Mouse (Mus musculus) heart, embryonic 14.5 days (tissue): ENCODE results near the gene Shc2. TPM values are rescaled to one million over a fixed set of nuclear protein-coding genes. Genes with fewer than 3 reads are reported as not detected.
A peak's percentile ranks its signal among the peaks of the same experiment; 100 is the strongest.

Source experiments
- ATAC-seq: fragments of 200-750 bp; cut with Nextera tagmentation; 2 replicates; pipeline ENCODE4 v1.8.0; 2017; ENCODE audit warnings: low read depth, moderate TSS enrichment; ENCODE audit not compliant: insufficient number of reproducible peaks, insufficient read depth, low FRiP score
- H3K27ac ChIP-seq, 2 experiments: fragments of 200-500 bp in 1 of 2; fragments of 300-500 bp in 1 of 2; sonication (generic) in 1 of 2; replicated peaks in 1 of 2; 2 replicates each; pipeline ENCODE4 v1.5.1; 2012 to 2014; ENCODE audit warnings: low read depth in 2 of 2, low read length in 2 of 2, control low read depth in 1 of 2, mild to moderate bottlenecking in 1 of 2, mixed read lengths in 1 of 2; ENCODE audit not compliant: control insufficient read depth in 1 of 2, insufficient read depth in 1 of 2
- H3K27me3 ChIP-seq: fragments of 300-500 bp; sonication (generic); 2 replicates; pipeline ENCODE4 v1.6.1; 2014; ENCODE audit warnings: mild to moderate bottlenecking, low read length, control low read depth; ENCODE audit not compliant: control insufficient read depth, insufficient read depth
- H3K36me3 ChIP-seq: fragments of 300-500 bp; sonication (generic); 2 replicates; pipeline ENCODE4 v1.6.1; 2014; ENCODE audit warnings: mild to moderate bottlenecking, control low read depth, low read length, mixed read lengths; ENCODE audit not compliant: control insufficient read depth, insufficient read depth
- H3K4me1 ChIP-seq, 2 experiments: fragments of 200-500 bp in 1 of 2; fragments of 300-500 bp in 1 of 2; sonication (generic) in 1 of 2; 2 replicates each; pipeline ENCODE4 v1.6.1; 2012 to 2014; ENCODE audit warnings: low read length in 2 of 2, control low read depth in 1 of 2, mixed read lengths in 1 of 2; ENCODE audit not compliant: control insufficient read depth in 2 of 2, insufficient read depth in 2 of 2
- H3K4me2 ChIP-seq: fragments of 300-500 bp; sonication (generic); 2 replicates; pipeline ENCODE4 v1.6.1; 2014; ENCODE audit warnings: mild to moderate bottlenecking, low read length
- H3K4me3 ChIP-seq, 2 experiments: fragments of 200-500 bp in 1 of 2; fragments of 300-500 bp in 1 of 2; sonication (generic) in 1 of 2; 2 replicates each; pipeline ENCODE4 v1.5.1; 2012 to 2014; ENCODE audit warnings: low read length in 2 of 2, mild to moderate bottlenecking in 2 of 2, control low read depth in 1 of 2, low read depth in 1 of 2, moderate library complexity in 1 of 2; ENCODE audit not compliant: control insufficient read depth in 1 of 2, insufficient read depth in 1 of 2
- H3K9ac ChIP-seq: fragments of 300-500 bp; sonication (generic); 2 replicates; pipeline ENCODE4 v1.6.1; 2014; ENCODE audit warnings: mild to moderate bottlenecking, low read length
- H3K9me3 ChIP-seq: fragments of 300-500 bp; sonication (generic); 2 replicates; pipeline ENCODE4 v1.6.1; 2016; ENCODE audit warnings: low read length, control low read depth; ENCODE audit not compliant: control insufficient read depth
- WGBS: fragments of 180-500 bp; shearing (Covaris S2); extraction: QIAGEN DNeasy Blood & Tissue Kit; methylation state at CpG from one replicate; pipeline ENCODE4 v1.1.7; 2014; 5-methylcytosine and 5-hydroxymethylcytosine counted together
- polyA plus RNA-seq: library from polyadenylated mRNA; unstranded; fragments of >200 nt; fragmentation: Nextera tagmentation; extraction: Ambion mirVana; gene quantifications from 2 replicates; pipeline ENCODE4 v1.2.1, GENCODE M21; 2014

The Shc2 gene
- polyA plus RNA-seq, 1 experiment from 2014 or later: 1.6 TPM

- Histone ChIP-seq H3K4me1 (peaks cover 0 to 3% of the 10 kb centered on the region in 2 experiments; a peak in 1 of 4 replicates), H3K27me3 (no peaks in the 10 kb centered on the region), H3K36me3 (no peaks in the 10 kb centered on the region), H3K27ac (no peak within 1 kb of the TSS), H3K9me3 (no peaks in the 10 kb centered on the region), H3K4me3 (no peak within 1 kb of the TSS), H3K9ac (no peak within 1 kb of the TSS), H3K4me2 (no peak within 1 kb of the TSS)
- ATAC-seq: no peak
- 12% methylated on average over 13 of the region's 13 CpGs for WGBS
Measured at GRCm38 (mm10) chr10:79664131-79664665, 26.5 kb upstream of the Shc2 start, which contains the start of gene Madcam1. TSS of gene Madcam1 (plus strand) at chr10:79664559.

- Histone ChIP-seq H3K27me3 (no peaks in the 10 kb centered on the region), H3K36me3 (no peaks in the 10 kb centered on the region), H3K4me2 (no peak overlapping the region), H3K9ac (no peak overlapping the region), H3K4me1 (peaks cover 0 to 3% of the 10 kb centered on the region in 2 experiments; a peak in 1 of 4 replicates), H3K27ac (no peak overlapping the region), H3K4me3 (no peak overlapping the region), H3K9me3 (no peaks in the 10 kb centered on the region)
- WGBS: 35% methylated on average over 3 of the region's 3 CpGs
- no peak; the same call in 1 of the 2 replicates for ATAC-seq
Measured at GRCm38 (mm10) chr10:79661861-79662260, 24.1 kb upstream of the Shc2 start.

- ATAC-seq: no peak
- Histone ChIP-seq H3K4me2 (no peak overlapping the region), H3K27me3 (peaks cover under 1% of the 10 kb centered on the region; the same call in 1 of the 2 replicates), H3K4me3 (no peak overlapping the region), H3K9ac (no peak overlapping the region), H3K4me1 (peaks cover 0 to 3% of the 10 kb centered on the region in 2 experiments; a peak in 1 of 4 replicates), H3K9me3 (no peaks in the 10 kb centered on the region), H3K27ac (no peak overlapping the region), H3K36me3 (no peaks in the 10 kb centered on the region)
- WGBS: 78% methylated on average over 2 of the region's 2 CpGs
Measured at GRCm38 (mm10) chr10:79660298-79660697, 22.6 kb upstream of the Shc2 start.

GRCm38 (mm10) chr10:79658829-79659228 is 21.1 kb upstream of the Shc2 start:
- 22% methylated on average over 4 of the region's 4 CpGs for WGBS
- Histone ChIP-seq H3K4me1 (peaks cover 0 to 3% of the 10 kb centered on the region in 2 experiments; a peak in 1 of 4 replicates), H3K4me2 (no peak overlapping the region), H3K9ac (no peak overlapping the region), H3K27me3 (peaks cover 15% of the 10 kb centered on the region), H3K36me3 (no peaks in the 10 kb centered on the region), H3K4me3 (no peak overlapping the region), H3K9me3 (no peaks in the 10 kb centered on the region), H3K27ac (no peak overlapping the region)
- ATAC-seq: no peak

GRCm38 (mm10) chr10:79654946-79655395 is 17.3 kb upstream of the Shc2 start:
- Histone ChIP-seq H3K4me2 (no peak overlapping the region), H3K9ac (no peak overlapping the region), H3K4me1 (no peaks in the 10 kb centered on the region), H3K27ac (no peak overlapping the region), H3K9me3 (no peaks in the 10 kb centered on the region), H3K27me3 (peaks cover 18% of the 10 kb centered on the region), H3K4me3 (no peak overlapping the region), H3K36me3 (no peaks in the 10 kb centered on the region)
- ATAC-seq: no peak
- WGBS: 48% methylated on average over 1 of the region's 1 CpGs

GRCm38 (mm10) chr10:79652789-79653188 is 15.1 kb upstream of the Shc2 start:
- Histone ChIP-seq H3K27ac (no peak overlapping the region), H3K4me2 (no peak overlapping the region), H3K9me3 (no peaks in the 10 kb centered on the region), H3K4me1 (no peaks in the 10 kb centered on the region), H3K9ac (no peak overlapping the region), H3K27me3 (peaks cover 18% of the 10 kb centered on the region), H3K36me3 (no peaks in the 10 kb centered on the region), H3K4me3 (no peak overlapping the region)
- no peak for ATAC-seq
- 76% methylated on average over 7 of the region's 7 CpGs for WGBS

- Histone ChIP-seq H3K27me3 (peaks cover 7% of the 10 kb centered on the region), H3K27ac (no peak overlapping the region), H3K9me3 (no peaks in the 10 kb centered on the region), H3K9ac (no peak overlapping the region), H3K4me3 (no peak overlapping the region), H3K36me3 (no peaks in the 10 kb centered on the region), H3K4me1 (no peaks in the 10 kb centered on the region), H3K4me2 (no peak overlapping the region)
- WGBS: 32% methylated on average over 7 of the region's 7 CpGs
- ATAC-seq: peak; percentile 7; the same call in 1 of the 2 replicates
Measured at GRCm38 (mm10) chr10:79649070-79649751, 11.5 kb upstream of the Shc2 start.
